Mouse (Mus musculus) retina, postnatal 1 day (tissue): ENCODE results near the gene Mettl7a3.

Experiments
- DNase-seq: peaks from one replicate; pipeline ENCODE4 v3.0.0-alpha.2; 2012

Gene Mettl7a3

DNA sequence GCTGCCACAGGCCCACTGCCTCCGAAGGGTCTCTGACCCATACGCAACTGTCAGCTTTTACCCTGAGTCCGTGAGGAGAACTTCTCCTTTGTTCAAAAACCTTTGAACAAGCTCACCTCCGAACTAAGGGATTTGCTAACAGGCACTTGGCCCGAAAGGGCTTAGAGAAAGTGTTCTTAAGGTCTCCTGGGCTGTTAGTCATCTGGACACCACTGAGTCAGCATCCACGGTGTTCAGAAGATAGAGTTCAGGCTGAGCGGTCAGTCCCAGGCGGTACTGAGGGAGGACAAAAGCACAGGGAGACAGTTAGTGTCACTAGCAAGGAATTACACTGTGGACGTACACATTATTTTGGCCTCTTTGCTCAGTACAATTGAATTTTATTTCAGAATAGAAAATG lies 54.2 kb downstream of the Mettl7a3 start:
- DNase-seq, result no peak
